Mouse (Mus musculus) monocyte, adult 59 days (primary cell): ENCODE measurements around the gene Mob1b. TPM values are rescaled to one million over a fixed set of nuclear protein-coding genes. Genes with fewer than 3 reads are reported as not detected.

Experiments
- total RNA-seq, 2 experiments: library from RNA; stranded (reverse); gene quantifications; one replicate each; pipeline ENCODE4 v1.2.4; 2023

Gene Mob1b
- 10 to 100 TPM; 25.6 to 28.4 TPM for total RNA-seq

GRCm38 (mm10) chr5:88720116-88721002, at the start of gene Mob1b:
Gene Mob1b (plus strand): TSS chr5:88720855.

GRCm38 (mm10) chr5:88675443-88676387, 44.9 kb upstream of the Mob1b start, which contains the start of gene Grsf1:
Gene Grsf1 (minus strand): TSS chr5:88676171.

GRCm38 (mm10) chr5:88764987-88765481, 44.4 kb downstream of the Mob1b start, which contains the start of gene Dck:
Gene Dck (plus strand): TSS chr5:88764996.

Other genes starting within 250 kb of the Mob1b start
- not detected for gene Enam, start 232.9 kb upstream of the Mob1b start, total RNA-seq
- gene Jchain, start 193.0 kb upstream of the Mob1b start, total RNA-seq = 100 to 1,000 TPM in 1 of 2 experiments, 10 to 100 TPM in 1; 37.5 to 119 TPM
- gene Utp3, start 166.4 kb upstream of the Mob1b start, total RNA-seq = 10 to 100 TPM; 42.1 to 49.3 TPM
- gene Rufy3, start 155.8 kb upstream of the Mob1b start, total RNA-seq = 10 to 100 TPM; 33.7 to 38.0 TPM
- gene Grsf1, start 44.7 kb upstream of the Mob1b start, total RNA-seq = 10 to 100 TPM; 51.6 to 54.2 TPM
- gene Dck, start 44.1 kb downstream of the Mob1b start, total RNA-seq = 10 to 100 TPM; 27.0 to 28.2 TPM
- gene Slc4a4, start 166.0 kb downstream of the Mob1b start, total RNA-seq = under 1 TPM; 0.09 to 0.24 TPM